In the genomic region with DNA sequence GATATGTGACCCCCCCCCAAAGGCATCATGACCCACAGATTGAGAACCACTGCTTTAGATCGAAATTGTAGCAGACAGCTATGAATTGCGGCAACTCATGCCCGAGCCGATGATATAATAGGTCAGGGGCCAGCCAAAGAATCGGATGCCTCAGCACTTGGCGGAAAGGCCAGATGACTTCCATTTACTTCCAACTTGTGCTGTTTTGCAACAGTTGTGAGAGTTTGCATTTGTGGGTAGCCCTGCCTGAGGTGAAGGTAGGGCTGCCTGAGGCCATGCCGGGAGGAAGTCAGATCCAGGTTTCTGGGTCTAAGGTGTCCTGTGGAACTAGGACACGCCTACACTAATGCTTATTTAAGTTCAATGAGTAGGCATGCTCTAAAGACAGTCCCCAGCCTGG, we compare ENCODE assay signal across 29 mouse cellular contexts.
DNase-seq lines count a peak whose midpoint lies in the region; ATAC-seq and TF ChIP-seq lines count a peak whose summit lies in the region.
"Had no signal": no experiment of that assay in that cellular context is flagged by ENCODE, and none has a peak within 500 bp of the region (broad histone marks: within the 10 kb centered on the region; RNA-seq: fewer than 3 reads in every experiment).

No protein-coding gene starts in this region.

- H3K4me3 ChIP-seq in liver, adult 2 months (ENCODE audit: insufficient read depth, low read depth, low read length), result no peak overlapping the region
- no peak overlapping the region for H3K4me3 ChIP-seq in liver, embryonic 11.5 days (ENCODE audit: low read depth, low read length)
- H3K4me3 ChIP-seq in lung, embryonic 15.5 days, result no peak overlapping the region
- no peak overlapping the region for H3K4me3 ChIP-seq in forebrain, embryonic 10.5 days
- H3K4me3 ChIP-seq: embryonic facial prominence, embryonic 10.5 days; embryonic facial prominence, embryonic 15.5 days; gastrocnemius, adult 2 months; hindbrain, embryonic 10.5 days; hindbrain, embryonic 15.5 days; layer of hippocampus, adult 2 months; limb, embryonic 13.5 days; liver, embryonic 13.5 days; midbrain, embryonic 13.5 days; neural tube, embryonic 13.5 days had no signal

- no peaks in the 10 kb centered on the region for H3K27me3 ChIP-seq in liver, adult 2 months (ENCODE audit: control insufficient read depth, insufficient read depth, low read length)
- H3K27me3 ChIP-seq in liver, embryonic 11.5 days (replicated peaks; ENCODE audit: control insufficient read depth, insufficient read depth, low read length), result no peaks in the 10 kb centered on the region
- no peaks in the 10 kb centered on the region for H3K27me3 ChIP-seq in lung, embryonic 15.5 days
- H3K27me3 ChIP-seq in forebrain, embryonic 10.5 days (ENCODE audit: poor library complexity, severe bottlenecking), result no peaks in the 10 kb centered on the region
- H3K27me3 ChIP-seq: embryonic facial prominence, embryonic 15.5 days; hindbrain, embryonic 15.5 days; liver, embryonic 13.5 days; midbrain, embryonic 13.5 days; neural tube, embryonic 13.5 days had no signal

- WGBS in liver, adult 2 months, result 62% methylated on average over 8 of the region's 8 CpGs
- 91% methylated on average over 8 of the region's 8 CpGs for WGBS in liver, embryonic 11.5 days
- 60% methylated on average over 8 of the region's 8 CpGs for WGBS in lung, embryonic 15.5 days
- 94% methylated on average over 8 of the region's 8 CpGs for WGBS in forebrain, embryonic 10.5 days

- H3K36me3 ChIP-seq in liver, adult 2 months (ENCODE audit: control insufficient read depth, insufficient read depth, low read length), result no peaks in the 10 kb centered on the region
- no peaks in the 10 kb centered on the region for H3K36me3 ChIP-seq in liver, embryonic 11.5 days (ENCODE audit: control insufficient read depth, insufficient read depth, low read length)
- H3K36me3 ChIP-seq in lung, embryonic 15.5 days, result no peaks in the 10 kb centered on the region
- H3K36me3 ChIP-seq in forebrain, embryonic 10.5 days (replicated peaks), result no peaks in the 10 kb centered on the region
- H3K36me3 ChIP-seq: embryonic facial prominence, embryonic 10.5 days; embryonic facial prominence, embryonic 15.5 days; hindbrain, embryonic 10.5 days; hindbrain, embryonic 15.5 days; limb, embryonic 13.5 days; liver, embryonic 13.5 days; midbrain, embryonic 13.5 days; neural tube, embryonic 13.5 days had no signal

- H3K27ac ChIP-seq in liver, adult 2 months (replicated peaks; ENCODE audit: insufficient read depth, low read depth, low read length), result no peak overlapping the region
- H3K27ac ChIP-seq in liver, embryonic 11.5 days (ENCODE audit: low read depth, low read length), result no peak overlapping the region
- H3K27ac ChIP-seq in lung, embryonic 15.5 days, result peak overlapping the region; percentile 75
- H3K27ac ChIP-seq in forebrain, embryonic 10.5 days, result no peak overlapping the region
- H3K27ac ChIP-seq: embryonic facial prominence, embryonic 10.5 days; embryonic facial prominence, embryonic 15.5 days; gastrocnemius, adult 2 months; hindbrain, embryonic 10.5 days; hindbrain, embryonic 15.5 days; layer of hippocampus, adult 2 months; limb, embryonic 13.5 days; liver, embryonic 13.5 days; macrophage; midbrain, embryonic 13.5 days; neural tube, embryonic 13.5 days had no signal

- no peaks in the 10 kb centered on the region for H3K79me2 ChIP-seq in liver, adult 2 months (ENCODE audit: control insufficient read depth, insufficient read depth, low read length)

- H3K4me2 ChIP-seq in liver, embryonic 11.5 days, result no peak overlapping the region
- no peak overlapping the region for H3K4me2 ChIP-seq in lung, embryonic 15.5 days
- H3K4me2 ChIP-seq: embryonic facial prominence, embryonic 15.5 days; hindbrain, embryonic 15.5 days; limb, embryonic 13.5 days; liver, embryonic 13.5 days; midbrain, embryonic 13.5 days; neural tube, embryonic 13.5 days had no signal

- H3K9me3 ChIP-seq in liver, embryonic 11.5 days (ENCODE audit: control insufficient read depth, low read length), result no peaks in the 10 kb centered on the region
- no peaks in the 10 kb centered on the region for H3K9me3 ChIP-seq in lung, embryonic 15.5 days
- no peaks in the 10 kb centered on the region for H3K9me3 ChIP-seq in forebrain, embryonic 10.5 days
- H3K9me3 ChIP-seq: embryonic facial prominence, embryonic 10.5 days; embryonic facial prominence, embryonic 15.5 days; hindbrain, embryonic 10.5 days; hindbrain, embryonic 15.5 days; limb, embryonic 13.5 days; liver, embryonic 13.5 days; midbrain, embryonic 13.5 days; neural tube, embryonic 13.5 days had no signal

- no peak for TF ChIP-seq CTCF in liver, adult 2 months (IDR thresholded peaks at IDR 0.05; ENCODE audit: low read depth, low read length)

- H3K4me1 ChIP-seq in liver, adult 2 months (ENCODE audit: control insufficient read depth, insufficient read depth, low read length), result no peaks in the 10 kb centered on the region
- no peaks in the 10 kb centered on the region for H3K4me1 ChIP-seq in liver, embryonic 11.5 days (replicated peaks; ENCODE audit: control insufficient read depth, insufficient read depth, low read length)
- H3K4me1 ChIP-seq in lung, embryonic 15.5 days, result peaks cover 38% of the 10 kb centered on the region
- peaks cover 20% of the 10 kb centered on the region for H3K4me1 ChIP-seq in forebrain, embryonic 10.5 days
- H3K4me1 ChIP-seq: hindbrain, embryonic 10.5 days; hindbrain, embryonic 15.5 days; liver, embryonic 13.5 days; midbrain, embryonic 13.5 days; neural tube, embryonic 13.5 days had no signal

- TF ChIP-seq POLR2A in liver, adult 2 months (IDR thresholded peaks at IDR 0.05; ENCODE audit: extremely low read depth, insufficient read depth, low read length), result no peak

- no peak for ATAC-seq in liver, embryonic 11.5 days (replicated peaks; ENCODE audit: low FRiP score)
- no peak for ATAC-seq in lung, embryonic 15.5 days (ENCODE audit: borderline replicate concordance, extremely low read depth, low FRiP score, low TSS enrichment)
- ATAC-seq: forebrain, embryonic 16.5 days; inflammation-experienced regulatory T-cells, adult 6 months; midbrain, embryonic 13.5 days had no signal

- H3K9ac ChIP-seq in liver, adult 2 months (ENCODE audit: low read depth, low read length), result no peak overlapping the region
- no peak overlapping the region for H3K9ac ChIP-seq in liver, embryonic 11.5 days (ENCODE audit: low read depth, low read length)
- H3K9ac ChIP-seq in lung, embryonic 15.5 days, result no peak overlapping the region
- H3K9ac ChIP-seq: embryonic facial prominence, embryonic 15.5 days; hindbrain, embryonic 15.5 days; limb, embryonic 13.5 days; liver, embryonic 13.5 days; midbrain, embryonic 13.5 days; neural tube, embryonic 13.5 days had no signal

- DNase-seq in liver, adult 2 months (ENCODE audit: extremely low read depth, low read depth, low spot score), result peak; percentile 86
- no peak for DNase-seq in liver, embryonic 11.5 days (ENCODE audit: low spot score)
- DNase-seq in brain, adult 2 months (ENCODE audit: low read depth, low spot score), result peak; percentile 2
- DNase-seq in lung, postnatal 25 days (ENCODE audit: low spot score), result peak; percentile 40
- DNase-seq in spleen, postnatal 10 days (ENCODE audit: low spot score in 2 of 2), result no peak
- no peak for DNase-seq in layer of hippocampus, postnatal 25 days (ENCODE audit: extremely low spot score in 1 of 2, low spot score in 1 of 2)
- DNase-seq in forebrain, embryonic 10.5 days (ENCODE audit: extremely low spot score, low spot score), result no peak
- DNase-seq: B cell, adult 2 months; cerebellum, adult 18-20 months; cerebellum, postnatal 14 days; gastrocnemius, adult 2 months; heart, postnatal 14 days; kidney, adult 11 months; kidney, postnatal 36 days; liver, embryonic 13.5 days; right cerebral cortex, postnatal 4 days; thymus, postnatal 4 days had no signal

Comparison
In these comparisons a context has a peak if more than half of its experiments do, and no peak if none do; other contexts are left out.
1. DNase-seq: peak in liver, adult 2 months (single experiment), brain, adult 2 months (single experiment) and lung, postnatal 25 days (single experiment); none in liver, embryonic 11.5 days (single experiment), spleen, postnatal 10 days (0 of 2), layer of hippocampus, postnatal 25 days (0 of 2) and forebrain, embryonic 10.5 days (single experiment).